Mouse (Mus musculus) C2C12 (cell line): Measurements from ENCODE around the gene Strap. TPM values are rescaled to one million over a fixed set of nuclear protein-coding genes. Genes with fewer than 3 reads are reported as not detected.

Experiments used
- H3K27me3 ChIP-seq: one replicate; pipeline ENCODE4 v1.6.1; 2011; ENCODE audit not compliant: control insufficient read depth, insufficient read depth, insufficient read length
- H3K36me3 ChIP-seq: one replicate; pipeline ENCODE4 v1.6.1; 2011; ENCODE audit not compliant: control insufficient read depth, insufficient read depth
- H3K4me3 ChIP-seq: one replicate; pipeline ENCODE4 v1.5.1; 2011; ENCODE audit warnings: mild to moderate bottlenecking, control low read depth; ENCODE audit not compliant: poor library complexity, insufficient read depth, severe bottlenecking
- H3K79me2 ChIP-seq: one replicate; pipeline ENCODE4 v1.6.1; 2011; ENCODE audit not compliant: control insufficient read depth, insufficient read depth
- H3K79me3 ChIP-seq: one replicate; pipeline ENCODE4 v1.6.1; 2011; ENCODE audit warnings: low read depth, control low read depth
- H3ac ChIP-seq: one replicate; pipeline ENCODE3; 2011; ENCODE audit warnings: low read depth; ENCODE audit not compliant: control insufficient read depth, insufficient read length
- CEBPB ChIP-seq: IDR thresholded peaks from one replicate; pipeline ENCODE4 v1.6.1; 2011; ENCODE audit warnings: low read depth, mild to moderate bottlenecking, control low read depth, moderate library complexity
- CTCF ChIP-seq: IDR thresholded peaks from one replicate; pipeline ENCODE4 v1.5.1; 2011; ENCODE audit not compliant: control insufficient read depth, insufficient read depth, insufficient read length
- FOSL1 ChIP-seq: IDR thresholded peaks from one replicate; pipeline ENCODE4 v1.8.0; 2011; ENCODE audit warnings: mild to moderate bottlenecking, low read length; ENCODE audit not compliant: poor library complexity, insufficient read depth, severe bottlenecking
- MAX ChIP-seq: IDR thresholded peaks from one replicate; pipeline ENCODE4 v1.6.1; 2011; ENCODE audit warnings: mild to moderate bottlenecking, control low read depth
- MYOD1 ChIP-seq: IDR thresholded peaks from one replicate; pipeline ENCODE4 v1.6.1; 2011; ENCODE audit warnings: low read depth; ENCODE audit not compliant: control insufficient read depth, insufficient read length
- MYOG ChIP-seq: IDR thresholded peaks from one replicate; pipeline ENCODE4 v1.6.1; 2011; ENCODE audit not compliant: control insufficient read depth, insufficient read length; ENCODE audit errors: extremely low read depth
- USF1 ChIP-seq: IDR thresholded peaks from one replicate; pipeline ENCODE4 v1.6.1; 2011; ENCODE audit warnings: low read depth, mild to moderate bottlenecking, control low read depth, moderate library complexity
- polyA plus RNA-seq: library from polyadenylated mRNA; unstranded; fragments of >200 nt; fragmentation: generic; extraction: Trizol; gene quantifications from one replicate; pipeline ENCODE4 v1.2.1, GENCODE M21; 2012; ENCODE audit warnings: missing spikeins

Gene Strap
- polyA plus RNA-seq, 1 experiment = 117 TPM

GRCm38 (mm10) chr6:137760966-137761365 lies 26.1 kb downstream of the Strap start:
- Histone ChIP-seq H3K36me3 (no peaks in the 10 kb centered on the region), H3K79me2 (peaks cover 4% of the 10 kb centered on the region), H3K79me3 (no peaks in the 10 kb centered on the region), H3ac (no peak overlapping the region), H3K27me3 (no peaks in the 10 kb centered on the region), H3K4me3 (no peak overlapping the region)
- TF ChIP-seq USF1 = no peak
- no peak for TF ChIP-seq CEBPB
- TF ChIP-seq MYOG = no peak
- no peak for TF ChIP-seq MYOD1
- no peak for TF ChIP-seq FOSL1
- no peak for TF ChIP-seq MAX
- TF ChIP-seq CTCF = no peak

- Histone ChIP-seq H3K79me3 (no peaks in the 10 kb centered on the region), H3K79me2 (no peaks in the 10 kb centered on the region), H3ac (no peak overlapping the region), H3K36me3 (no peaks in the 10 kb centered on the region), H3K27me3 (no peaks in the 10 kb centered on the region), H3K4me3 (no peak overlapping the region)
- TF ChIP-seq CTCF = no peak
- TF ChIP-seq MAX = no peak
- TF ChIP-seq FOSL1 = no peak
- no peak for TF ChIP-seq CEBPB
- no peak for TF ChIP-seq MYOG
- TF ChIP-seq USF1 = no peak
- no peak for TF ChIP-seq MYOD1
Observed at GRCm38 (mm10) chr6:137764572-137765210, 29.8 kb downstream of the Strap start.

GRCm38 (mm10) chr6:137766177-137766576 lies 31.3 kb downstream of the Strap start:
- Histone ChIP-seq H3K27me3 (no peaks in the 10 kb centered on the region), H3K4me3 (no peak overlapping the region), H3K79me3 (no peaks in the 10 kb centered on the region), H3ac (no peak overlapping the region), H3K79me2 (no peaks in the 10 kb centered on the region), H3K36me3 (no peaks in the 10 kb centered on the region)
- TF ChIP-seq CEBPB (no peak), USF1 (no peak), FOSL1 (no peak), MAX (no peak), CTCF (no peak), MYOD1 (no peak), MYOG (no peak)

- Histone ChIP-seq H3ac (no peak overlapping the region), H3K36me3 (no peaks in the 10 kb centered on the region), H3K27me3 (no peaks in the 10 kb centered on the region), H3K79me3 (no peaks in the 10 kb centered on the region), H3K79me2 (no peaks in the 10 kb centered on the region), H3K4me3 (no peak overlapping the region)
- TF ChIP-seq MAX (no peak), FOSL1 (no peak), MYOD1 (no peak)
Observed at GRCm38 (mm10) chr6:137771621-137772250, 36.9 kb downstream of the Strap start.

GRCm38 (mm10) chr6:137772918-137773636 lies 38.2 kb downstream of the Strap start:
- Histone ChIP-seq H3K36me3 (no peaks in the 10 kb centered on the region), H3K4me3 (no peak overlapping the region), H3K79me2 (no peaks in the 10 kb centered on the region), H3K79me3 (no peaks in the 10 kb centered on the region), H3K27me3 (no peaks in the 10 kb centered on the region), H3ac (no peak overlapping the region)
- TF ChIP-seq USF1 (no peak), CEBPB (no peak), MYOG (no peak), FOSL1 (no peak), MYOD1 (no peak)

- TF ChIP-seq MYOG = no peak
- TF ChIP-seq MAX = no peak
- TF ChIP-seq FOSL1 = no peak
- TF ChIP-seq CTCF = no peak
- H3K27me3 ChIP-seq = no peaks in the 10 kb centered on the region
Observed at GRCm38 (mm10) chr6:137773637-137774028, 38.8 kb downstream of the Strap start.

More at GRCm38 (mm10) chr6:137773637-137774028, 38.8 kb downstream of the Strap start:
- Histone ChIP-seq H3K79me3 (no peaks in the 10 kb centered on the region), H3K4me3 (no peak overlapping the region), H3ac (no peak overlapping the region), H3K79me2 (no peaks in the 10 kb centered on the region), H3K36me3 (no peaks in the 10 kb centered on the region)
